Mouse (Mus musculus) CD4-positive, CD25-positive, alpha-beta regulatory T cell (primary cell): ENCODE data around the gene Olig2. TPM values are rescaled to one million over a fixed set of nuclear protein-coding genes. Genes with fewer than 3 reads are reported as not detected.

Experiments used
- polyA plus RNA-seq: library from polyadenylated mRNA; unstranded; fragments of 100-300 nt; shearing (Covaris generic); gene quantifications from one replicate; pipeline ENCODE4 v1.2.1, GENCODE M21; 2017

Olig2 gene
- polyA plus RNA-seq: not detected

DNA sequence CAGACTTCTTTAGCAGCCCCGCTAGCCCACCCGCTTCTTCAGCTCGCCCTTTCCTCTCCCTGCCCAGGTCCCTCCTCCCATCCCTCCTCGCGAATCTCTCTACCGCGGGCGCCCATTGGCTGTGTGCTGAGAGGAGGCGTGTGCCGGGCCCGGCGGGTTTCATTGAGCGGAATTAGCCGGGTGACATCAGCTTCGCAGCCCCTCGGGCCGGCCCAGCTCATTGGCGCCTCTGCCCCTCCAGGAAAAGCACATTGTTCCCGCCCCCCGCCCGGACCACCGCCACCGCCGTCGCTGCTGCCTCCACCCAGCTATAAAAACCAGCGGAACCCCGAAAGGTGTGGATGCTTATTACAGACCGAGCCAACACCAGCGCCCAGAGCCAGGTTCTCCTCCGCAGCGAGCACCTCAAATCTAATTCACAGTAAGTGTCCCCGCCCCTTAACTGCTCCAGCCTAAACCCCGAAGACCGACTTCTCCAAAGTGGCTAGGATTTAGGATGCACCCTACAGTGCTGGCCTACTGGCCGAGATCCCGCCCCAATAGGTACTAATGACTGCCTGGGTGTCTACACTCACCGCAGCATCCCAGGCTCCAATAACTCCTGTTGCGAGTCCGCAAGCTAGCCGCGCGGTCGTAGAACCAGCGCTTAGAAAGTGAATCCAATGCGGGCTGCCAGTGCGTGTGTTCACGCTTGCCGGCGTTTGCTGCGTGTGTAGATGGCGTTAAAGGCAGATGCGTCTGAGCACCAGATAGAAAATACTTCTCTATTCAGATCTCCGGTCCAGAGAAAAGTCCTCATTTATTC lies at the start of gene Olig2:
TSS of gene Olig2 (plus strand) at position 225 of the 805 bp plus-strand sequence.

DNA sequence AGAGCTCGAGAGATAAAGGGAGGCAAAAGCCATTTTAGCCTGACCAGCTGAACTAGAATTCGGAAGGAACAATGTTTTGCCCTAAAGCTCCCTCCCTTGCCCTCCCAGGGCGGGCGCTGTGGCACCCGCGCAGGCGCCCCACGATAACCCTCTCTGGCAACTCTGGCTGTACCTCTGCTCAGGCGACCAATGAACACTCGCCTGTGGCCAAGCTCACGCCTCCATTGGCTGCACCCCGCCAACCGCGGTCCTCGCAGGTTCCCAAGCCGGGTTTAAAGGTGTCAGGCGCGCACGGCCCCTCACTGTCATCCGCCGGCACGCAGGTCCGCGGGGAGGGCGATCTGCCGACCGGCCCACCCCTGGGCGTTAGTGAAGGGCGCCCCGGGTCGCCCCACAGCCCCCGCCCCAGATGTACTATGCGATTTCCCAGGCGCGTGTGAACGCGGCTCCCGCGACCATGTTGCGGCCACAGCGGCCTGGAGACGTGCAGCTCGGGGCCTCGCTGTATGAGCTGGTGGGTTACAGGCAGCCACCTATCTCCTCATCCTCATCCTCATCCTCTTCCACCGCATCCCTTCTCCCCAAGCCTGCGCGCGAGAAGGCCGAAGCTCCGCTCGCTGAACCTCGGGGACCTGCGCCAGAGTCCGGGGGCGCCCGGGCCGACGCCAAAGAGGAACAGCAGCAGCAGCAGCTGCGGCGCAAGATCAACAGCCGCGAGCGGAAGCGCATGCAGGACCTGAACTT lies 44.4 kb downstream of the Olig2 start, which contains the start of gene Olig1:
TSS of gene Olig1 (plus strand) at position 305 of the 744 bp plus-strand sequence.

Other genes with a start within 250 kb of the Olig2 start
- gene Synj1, start 214.1 kb upstream of the Olig2 start, polyA plus RNA-seq: 44.6 TPM
- 120 TPM for gene Paxbp1, start 180.9 kb upstream of the Olig2 start, polyA plus RNA-seq
- gene 4932438H23Rik, start 130.3 kb upstream of the Olig2 start, polyA plus RNA-seq: 0.38 TPM
- gene Olig1, start 44.3 kb downstream of the Olig2 start, polyA plus RNA-seq: not detected
- gene Ifnar2, start 147.3 kb downstream of the Olig2 start, polyA plus RNA-seq: 129 TPM
- not detected for gene Gm21970, start 166.3 kb downstream of the Olig2 start, polyA plus RNA-seq
- 154 TPM for gene Il10rb, start 180.7 kb downstream of the Olig2 start, polyA plus RNA-seq